Mouse (Mus musculus): ENCODE results near the gene Gcm2. TPM values are rescaled to one million over a fixed set of nuclear protein-coding genes. Genes with fewer than 3 reads are reported as not detected.

Gcm2 gene
- not detected in 2 replicates for polyA plus RNA-seq (2016; fragmentation: Nextera tagmentation; extraction: Ambion mirVana)

DNA sequence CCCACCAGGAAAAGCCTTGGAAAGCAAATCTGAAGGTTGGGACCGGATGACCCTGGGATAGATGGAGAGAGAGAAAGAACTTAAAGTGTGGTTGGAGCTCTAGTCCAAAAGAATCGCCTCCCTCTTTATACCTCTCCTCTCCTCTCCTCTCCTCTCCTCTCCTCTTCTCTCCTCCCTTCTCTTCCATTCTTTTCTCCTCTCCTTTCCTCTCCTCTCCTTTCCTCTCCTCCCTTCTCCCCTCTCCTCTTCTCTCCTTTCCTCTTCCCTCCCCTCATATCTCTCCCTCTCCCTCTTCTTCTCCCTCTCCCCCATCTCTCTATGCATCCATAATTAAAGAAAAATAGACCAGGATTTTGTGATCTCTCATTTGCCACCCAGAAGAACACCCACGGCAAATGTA, at the start of gene Gcm2:
Gcm2 (minus strand) TSS at position 101 of the 400 bp plus-strand sequence.
- Histone ChIP-seq H3K9me3 (replicated peaks) (no peaks in the 10 kb centered on the region), H3K9ac (no peak within 1 kb of the TSS), H3K4me1 (replicated peaks) (no peaks in the 10 kb centered on the region), H3K4me3 (no peak within 1 kb of the TSS), H3K36me3 (no peaks in the 10 kb centered on the region), H3K27ac (ENCODE audit: poor library complexity, severe bottlenecking) (no peak within 1 kb of the TSS), H3K27me3 (replicated peaks) (peaks cover 50% of the 10 kb centered on the region), H3K4me2 (no peak within 1 kb of the TSS)
- ATAC-seq (ENCODE audit: insufficient number of reproducible peaks, low FRiP score) = no peak
- 79% methylated on average over 2 of the region's 3 CpGs for WGBS

DNA sequence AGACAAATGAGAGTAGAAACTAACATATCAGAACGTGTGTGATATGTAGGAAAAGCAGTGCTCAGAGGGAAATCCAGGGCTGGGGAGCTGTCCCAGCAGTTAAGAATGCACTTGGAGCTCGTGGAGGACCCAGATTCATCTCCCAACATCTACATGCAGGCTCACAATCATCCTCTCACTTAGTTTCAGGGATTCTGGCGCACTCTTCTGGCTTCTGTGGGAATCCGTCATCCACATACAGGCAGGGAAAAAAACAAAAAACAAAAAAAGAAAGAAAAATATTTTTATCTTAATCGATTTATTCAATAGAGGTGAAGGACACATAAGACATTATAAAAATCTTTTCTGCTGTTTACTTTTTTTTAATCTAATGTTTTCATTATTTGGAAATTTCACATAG, 47.6 kb upstream of the Gcm2 start:
- Histone ChIP-seq H3K36me3 (no peaks in the 10 kb centered on the region), H3K9me3 (replicated peaks) (no peaks in the 10 kb centered on the region; the same call in 1 of the 2 replicates), H3K4me1 (replicated peaks) (no peaks in the 10 kb centered on the region), H3K9ac (no peak overlapping the region), H3K4me3 (no peak overlapping the region), H3K27ac (ENCODE audit: poor library complexity, severe bottlenecking) (no peak overlapping the region), H3K4me2 (no peak overlapping the region), H3K27me3 (replicated peaks) (no peaks in the 10 kb centered on the region)
- 60% methylated on average over 5 of the region's 5 CpGs for WGBS
- ATAC-seq (ENCODE audit: insufficient number of reproducible peaks, low FRiP score) = no peak

DNA sequence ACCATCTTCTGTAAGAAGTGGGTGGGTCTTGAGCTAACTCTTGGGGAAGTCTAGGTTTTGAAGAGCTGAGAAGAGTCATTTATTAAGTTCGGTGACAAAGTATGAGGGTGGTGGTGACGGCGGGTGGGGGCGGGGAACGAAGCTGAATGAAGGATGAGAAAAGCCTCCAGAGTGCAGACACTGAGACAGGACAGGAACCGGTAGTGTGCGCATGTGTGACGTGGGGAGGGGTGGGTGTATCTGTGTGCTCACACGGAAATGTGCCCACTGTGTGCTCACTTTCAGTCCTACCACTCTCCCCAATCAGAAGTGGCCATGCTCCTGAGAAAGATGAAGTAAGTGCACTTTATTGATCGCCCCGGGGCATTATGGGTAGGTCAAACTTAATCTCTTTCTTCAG, 42.3 kb upstream of the Gcm2 start:
- Histone ChIP-seq H3K4me3 (no peak overlapping the region), H3K36me3 (no peaks in the 10 kb centered on the region), H3K9me3 (replicated peaks) (no peaks in the 10 kb centered on the region; the same call in 1 of the 2 replicates), H3K27ac (ENCODE audit: poor library complexity, severe bottlenecking) (no peak overlapping the region), H3K27me3 (replicated peaks) (no peaks in the 10 kb centered on the region), H3K4me1 (replicated peaks) (no peaks in the 10 kb centered on the region), H3K4me2 (no peak overlapping the region), H3K9ac (no peak overlapping the region)
- WGBS = 75% methylated on average over 11 of the region's 11 CpGs
- ATAC-seq (ENCODE audit: insufficient number of reproducible peaks, low FRiP score) = no peak

DNA sequence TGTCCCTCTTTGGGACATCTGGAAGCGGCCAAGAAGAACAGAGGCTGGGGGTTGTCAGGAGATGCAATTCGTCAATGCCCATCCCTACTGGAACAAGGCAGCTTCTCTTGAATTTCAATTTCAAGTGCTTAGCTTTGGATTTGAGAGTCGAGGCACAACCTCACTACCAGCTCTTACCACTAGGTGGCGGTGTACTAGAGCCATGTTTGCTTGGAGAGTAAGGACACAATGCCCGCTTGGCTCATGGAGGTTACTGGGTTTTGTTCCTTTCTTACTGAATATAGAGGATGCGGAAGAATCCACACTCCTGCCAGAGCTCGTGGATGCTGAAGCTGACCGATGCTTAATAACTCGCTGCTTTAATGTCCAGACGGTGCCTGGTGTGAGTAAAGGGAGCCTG, 35.4 kb upstream of the Gcm2 start:
- Histone ChIP-seq H3K4me1 (replicated peaks) (no peaks in the 10 kb centered on the region), H3K9ac (no peak overlapping the region), H3K9me3 (replicated peaks) (no peaks in the 10 kb centered on the region), H3K27ac (ENCODE audit: poor library complexity, severe bottlenecking) (no peak overlapping the region), H3K4me3 (no peak overlapping the region), H3K27me3 (replicated peaks) (no peaks in the 10 kb centered on the region), H3K4me2 (no peak overlapping the region), H3K36me3 (no peaks in the 10 kb centered on the region)
- 74% methylated on average over 10 of the region's 10 CpGs for WGBS
- ATAC-seq (ENCODE audit: insufficient number of reproducible peaks, low FRiP score) = no peak

DNA sequence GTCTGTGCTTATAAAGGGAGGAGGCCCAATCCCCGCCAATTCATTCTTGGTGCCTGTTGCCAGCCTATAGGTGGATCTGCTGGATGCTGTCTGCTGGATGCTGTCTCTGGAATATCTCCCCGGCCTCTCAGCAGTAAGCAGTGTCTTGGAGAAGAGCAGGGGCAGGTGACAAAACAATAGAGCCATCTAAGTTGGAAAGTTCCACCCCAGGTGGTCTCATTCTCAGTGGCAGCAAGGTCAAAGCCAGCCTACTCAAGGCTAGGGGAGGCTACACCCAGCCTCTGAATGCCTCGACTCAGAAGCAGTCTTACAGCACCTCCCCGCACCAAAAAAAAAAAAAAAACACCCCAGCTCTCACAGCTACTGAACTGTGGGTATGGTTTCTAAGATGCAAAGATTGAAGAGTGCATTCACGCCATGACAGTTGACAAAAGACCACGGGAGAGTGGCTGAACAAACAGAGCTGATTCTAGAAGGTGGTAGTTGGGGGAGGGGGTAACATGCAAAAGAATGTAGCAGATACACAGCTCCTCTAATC, 34.7 kb upstream of the Gcm2 start:
- no peak overlapping the region for H3K27ac ChIP-seq (ENCODE audit: poor library complexity, severe bottlenecking)
- H3K36me3 ChIP-seq = no peaks in the 10 kb centered on the region
- H3K9ac ChIP-seq = no peak overlapping the region
- H3K27me3 ChIP-seq (replicated peaks) = no peaks in the 10 kb centered on the region
- no peaks in the 10 kb centered on the region for H3K4me1 ChIP-seq (replicated peaks)
- no peak overlapping the region for H3K4me3 ChIP-seq
- H3K4me2 ChIP-seq = no peak overlapping the region
- no peak for ATAC-seq (ENCODE audit: insufficient number of reproducible peaks, low FRiP score)
- no peaks in the 10 kb centered on the region for H3K9me3 ChIP-seq (replicated peaks)
- WGBS = 66% methylated on average over 6 of the region's 6 CpGs

DNA sequence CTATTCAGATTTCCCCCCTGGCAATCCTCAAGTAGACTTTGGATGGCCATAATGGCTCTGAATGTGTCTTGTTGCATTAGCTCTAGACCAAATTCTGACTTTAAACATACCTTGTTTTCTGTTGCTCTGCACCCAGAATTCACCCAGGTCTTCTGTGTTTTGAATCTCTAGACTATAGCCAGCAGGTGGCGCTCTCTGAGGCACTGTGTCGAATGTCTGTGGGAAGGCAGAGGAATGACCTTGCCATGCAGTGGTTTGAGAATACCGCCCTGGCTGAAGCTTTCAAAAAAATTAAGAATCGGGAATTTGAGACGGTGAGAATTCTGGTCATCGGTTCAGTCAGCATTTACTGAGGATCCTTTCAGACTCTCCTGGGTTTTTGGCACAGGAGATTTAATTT, 24.1 kb upstream of the Gcm2 start:
- WGBS = 8% methylated on average over 6 of the region's 6 CpGs

DNA sequence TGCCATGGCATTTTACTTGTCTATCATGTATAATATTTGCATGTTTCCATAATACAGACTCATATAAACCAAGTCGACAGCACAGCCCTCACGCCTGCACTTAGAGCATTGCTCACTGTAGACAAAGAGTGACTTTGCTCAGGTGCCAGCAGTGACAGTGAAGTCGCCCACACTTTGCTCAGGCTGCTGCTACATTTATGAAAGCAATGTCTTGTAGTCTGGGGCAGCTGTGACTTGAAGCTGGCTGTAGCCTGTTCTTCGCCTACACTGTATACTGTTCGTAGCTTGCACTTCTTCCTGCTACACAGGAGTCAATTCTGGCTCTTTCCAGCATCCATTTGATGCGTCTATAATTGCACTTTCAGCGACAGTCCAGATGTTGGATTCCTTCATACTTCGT, 18.2 kb upstream of the Gcm2 start:
- Histone ChIP-seq H3K4me3 (no peak overlapping the region), H3K9ac (no peak overlapping the region), H3K9me3 (replicated peaks) (no peaks in the 10 kb centered on the region), H3K4me1 (replicated peaks) (no peaks in the 10 kb centered on the region), H3K4me2 (no peak overlapping the region), H3K27ac (ENCODE audit: poor library complexity, severe bottlenecking) (no peak overlapping the region), H3K36me3 (no peaks in the 10 kb centered on the region), H3K27me3 (replicated peaks) (no peaks in the 10 kb centered on the region)
- 83% methylated on average over 8 of the region's 8 CpGs for WGBS
- no peak for ATAC-seq (ENCODE audit: insufficient number of reproducible peaks, low FRiP score)

More for the DNA sequence above, 24.1 kb upstream of the Gcm2 start:
- Histone ChIP-seq H3K4me1 (replicated peaks) (no peaks in the 10 kb centered on the region), H3K9ac (no peak overlapping the region), H3K4me3 (no peak overlapping the region), H3K36me3 (no peaks in the 10 kb centered on the region), H3K27me3 (replicated peaks) (no peaks in the 10 kb centered on the region), H3K9me3 (replicated peaks) (no peaks in the 10 kb centered on the region), H3K27ac (ENCODE audit: poor library complexity, severe bottlenecking) (no peak overlapping the region), H3K4me2 (no peak overlapping the region)
- ATAC-seq (ENCODE audit: insufficient number of reproducible peaks, low FRiP score) = no peak

DNA sequence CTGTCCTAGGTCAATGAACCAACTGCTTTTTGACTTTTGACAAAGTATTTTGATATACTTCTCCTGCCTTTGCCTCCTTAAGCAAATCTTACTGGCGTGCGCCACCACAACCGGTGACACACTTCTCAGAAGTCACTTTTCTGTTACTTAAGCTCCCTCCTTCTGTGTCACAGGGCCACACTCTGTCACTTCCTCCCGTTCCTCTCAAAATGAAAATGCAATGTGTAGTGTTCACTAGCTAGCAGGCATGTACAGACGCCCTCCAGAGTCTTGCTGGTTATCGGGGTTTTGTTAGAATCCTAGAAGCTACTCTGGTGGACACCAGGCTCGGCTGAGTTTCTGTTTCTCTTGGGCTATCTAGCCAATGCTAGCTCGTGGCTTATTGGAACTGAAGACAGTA, 17.5 kb upstream of the Gcm2 start:
- no peaks in the 10 kb centered on the region for H3K4me1 ChIP-seq (replicated peaks)
- H3K9ac ChIP-seq = no peak overlapping the region
- WGBS = 82% methylated on average over 8 of the region's 8 CpGs
- no peak overlapping the region for H3K4me2 ChIP-seq
- no peaks in the 10 kb centered on the region for H3K9me3 ChIP-seq (replicated peaks)
- H3K36me3 ChIP-seq = no peaks in the 10 kb centered on the region
- no peak overlapping the region for H3K4me3 ChIP-seq
- H3K27me3 ChIP-seq (replicated peaks) = no peaks in the 10 kb centered on the region
- H3K27ac ChIP-seq (ENCODE audit: poor library complexity, severe bottlenecking) = no peak overlapping the region
- ATAC-seq (ENCODE audit: insufficient number of reproducible peaks, low FRiP score) = no peak

DNA sequence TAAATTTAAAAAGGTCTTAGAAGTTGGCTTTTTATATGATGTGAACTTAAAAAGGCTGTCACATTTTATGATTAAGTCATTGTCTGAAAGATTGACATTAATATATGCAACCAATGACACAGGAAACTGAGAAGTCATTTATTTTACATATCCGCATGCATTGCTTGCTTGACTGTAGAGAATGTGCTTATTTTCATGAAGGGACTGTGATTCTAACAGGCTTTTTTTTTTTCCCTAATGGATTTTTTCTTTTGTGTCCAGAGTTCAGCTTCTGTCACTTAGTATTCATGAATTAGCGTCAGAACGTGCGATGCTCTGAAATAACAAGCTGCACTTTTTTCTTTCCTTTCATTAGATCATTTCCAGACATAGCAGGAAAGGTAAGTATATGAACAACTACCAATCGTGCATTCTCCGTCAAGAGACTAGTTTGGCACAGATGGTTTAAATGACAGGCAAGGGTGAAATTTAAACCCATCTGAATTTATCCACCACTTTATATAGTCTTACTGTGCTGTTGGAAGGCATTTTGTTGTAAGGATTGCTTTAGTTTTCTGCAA, 12.9 kb upstream of the Gcm2 start:
- no peak overlapping the region for H3K4me2 ChIP-seq
- H3K27me3 ChIP-seq (replicated peaks) = no peaks in the 10 kb centered on the region
- no peak overlapping the region for H3K4me3 ChIP-seq
- H3K9me3 ChIP-seq (replicated peaks) = no peaks in the 10 kb centered on the region
- H3K27ac ChIP-seq (ENCODE audit: poor library complexity, severe bottlenecking) = no peak overlapping the region
- ATAC-seq (ENCODE audit: insufficient number of reproducible peaks, low FRiP score) = no peak
- 86% methylated on average over 6 of the region's 6 CpGs for WGBS
- no peak overlapping the region for H3K9ac ChIP-seq
- H3K36me3 ChIP-seq = no peaks in the 10 kb centered on the region
- H3K4me1 ChIP-seq (replicated peaks) = 0 out of 2 replicates have a peak, but pooled peaks cover 2% of the 10 kb centered on the region

DNA sequence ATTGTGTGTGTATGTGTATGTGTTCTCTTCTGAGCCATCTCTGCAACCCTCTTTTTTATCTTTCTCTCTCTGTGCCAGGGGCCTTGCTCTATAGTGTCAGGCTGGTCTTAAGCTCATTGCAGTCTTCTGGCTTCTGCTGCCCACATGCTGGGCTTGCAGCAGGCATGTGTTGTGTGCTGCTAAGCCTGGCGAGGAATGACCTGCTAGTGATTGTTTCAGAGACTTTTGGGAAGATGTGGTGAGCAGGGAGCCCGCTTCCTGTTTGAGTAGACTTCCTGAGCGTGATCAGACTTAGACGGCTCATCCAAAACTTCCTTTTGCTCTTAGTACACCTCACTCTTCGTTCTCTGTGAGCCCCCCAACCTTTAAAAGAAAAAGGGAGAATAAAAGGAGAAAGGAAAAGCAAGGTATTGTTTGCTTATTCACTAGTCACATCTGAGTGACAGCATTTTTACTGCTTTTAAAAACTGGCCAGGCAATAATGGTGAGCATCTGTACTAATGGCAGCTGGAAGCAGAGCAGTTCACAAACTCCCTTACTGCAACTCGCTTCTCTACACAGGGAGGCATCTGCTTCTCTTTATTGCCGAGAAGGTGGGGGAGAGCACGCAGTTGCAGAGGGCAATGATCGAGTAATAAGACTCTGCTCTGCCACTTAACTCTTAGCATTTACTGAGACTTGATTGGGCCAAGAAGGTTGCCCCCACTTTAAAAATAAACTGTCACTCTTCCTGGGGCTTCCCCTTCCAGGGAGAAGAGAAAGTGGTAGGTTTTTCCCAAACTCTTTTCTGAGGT, 8.5 kb upstream of the Gcm2 start:
- Histone ChIP-seq H3K4me3 (no peak overlapping the region), H3K9me3 (replicated peaks) (no peaks in the 10 kb centered on the region), H3K9ac (no peak overlapping the region), H3K36me3 (no peaks in the 10 kb centered on the region), H3K27ac (ENCODE audit: poor library complexity, severe bottlenecking) (no peak overlapping the region), H3K4me1 (replicated peaks) (0 out of 2 replicates have a peak, but pooled peaks cover 2% of the 10 kb centered on the region), H3K27me3 (replicated peaks) (peaks cover 14% of the 10 kb centered on the region), H3K4me2 (no peak overlapping the region)
- ATAC-seq (ENCODE audit: insufficient number of reproducible peaks, low FRiP score) = no peak
- WGBS = 38% methylated on average over 9 of the region's 9 CpGs

DNA sequence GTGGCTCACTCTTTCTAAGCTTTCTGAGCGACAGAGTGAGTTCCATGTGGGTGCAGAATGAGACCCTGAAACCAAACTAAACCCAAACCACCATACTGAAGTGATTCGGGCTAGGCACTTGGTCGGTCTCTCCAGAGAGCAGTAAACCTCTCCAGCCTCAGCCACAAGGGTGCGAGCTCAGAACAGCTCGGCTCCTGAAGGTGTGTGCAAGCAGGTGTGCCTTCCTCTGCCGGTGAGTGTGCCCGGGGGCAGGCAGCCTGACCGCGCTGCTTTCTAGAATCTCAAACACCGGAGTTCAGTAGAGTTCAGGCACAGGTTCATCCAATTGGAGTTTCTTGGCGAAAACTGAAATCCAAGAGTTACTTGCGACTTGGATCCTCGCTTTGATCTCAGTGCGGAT, 3.1 kb upstream of the Gcm2 start, which contains the start of gene Sycp2l:
Sycp2l (plus strand) TSS at position 368 of the 400 bp plus-strand sequence.
- Histone ChIP-seq H3K9ac (no peak within 1 kb of the TSS), H3K9me3 (replicated peaks) (no peaks in the 10 kb centered on the region), H3K4me2 (peak within 1 kb of the TSS; percentile 64), H3K4me3 (peak within 1 kb of the TSS; percentile 33), H3K27ac (ENCODE audit: poor library complexity, severe bottlenecking) (no peak within 1 kb of the TSS), H3K4me1 (replicated peaks) (no peaks in the 10 kb centered on the region), H3K36me3 (no peaks in the 10 kb centered on the region), H3K27me3 (replicated peaks) (peaks cover 50% of the 10 kb centered on the region)
- 25% methylated on average over 14 of the region's 14 CpGs for WGBS
- no peak for ATAC-seq (ENCODE audit: insufficient number of reproducible peaks, low FRiP score)

All from heart, embryonic 12.5 days (tissue).